Mouse (Mus musculus): ENCODE measurements around the gene Dpy19l1.

DNA sequence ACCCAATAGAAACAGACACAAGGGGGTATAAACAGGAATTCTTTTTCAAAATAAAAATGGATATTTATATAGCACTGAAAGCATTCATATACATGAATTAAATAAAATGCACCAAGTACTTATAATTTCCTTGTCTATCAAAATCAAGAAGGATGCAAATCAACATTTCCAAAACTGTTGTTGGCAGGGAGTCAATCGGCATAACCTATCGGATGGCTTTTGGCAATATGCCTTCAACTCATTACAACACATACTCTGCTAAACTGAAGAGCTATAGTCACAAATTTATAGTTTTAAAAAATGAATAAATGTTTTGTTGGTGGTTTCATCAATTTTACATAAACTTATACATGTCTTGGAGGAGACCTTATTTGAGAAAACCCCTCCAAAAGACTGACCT lies 25.7 kb downstream of the Dpy19l1 start:
- TF ChIP-seq CTCF (IDR thresholded peaks at IDR 0.05; ENCODE audit: borderline replicate concordance, extremely low read depth, insufficient read depth, insufficient read length) (no peak), POLR2A (IDR thresholded peaks at IDR 0.05; ENCODE audit: borderline replicate concordance, extremely low read depth, insufficient read depth, insufficient read length, poor library complexity, severe bottlenecking) (no peak)
